Mouse (Mus musculus) monocyte, adult 2 months (primary cell): ENCODE results near the gene Trim2.

Experiments used
- DNase-seq, 2 experiments: peaks; one replicate each; pipeline ENCODE4 v3.0.0; 2022; ENCODE audit warnings: low spot score in 2 of 2, low read depth in 1 of 2

The Trim2 gene

DNA sequence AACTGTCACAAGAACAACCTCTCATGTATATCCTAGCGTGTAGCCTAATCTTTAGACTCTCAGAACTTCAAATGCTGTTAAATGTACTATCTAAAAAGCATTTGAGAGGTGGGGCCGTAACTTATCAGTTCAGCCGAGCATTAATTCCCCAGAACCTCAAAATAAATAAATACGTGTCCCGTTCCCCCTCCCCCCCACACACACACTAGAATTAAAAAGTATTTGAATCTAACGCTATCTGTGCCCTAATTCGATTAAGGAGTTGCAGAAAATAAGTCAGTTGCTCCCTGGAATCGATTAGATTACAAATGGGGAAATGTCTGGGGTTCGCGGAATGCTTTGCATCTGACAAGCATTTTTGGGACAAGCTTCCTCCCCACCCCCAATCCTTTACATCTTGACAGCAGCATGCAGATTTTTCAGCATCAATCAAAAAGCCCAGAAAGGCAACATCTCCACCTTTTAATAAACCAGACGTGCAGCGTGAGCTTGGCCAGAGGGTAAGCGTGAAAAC lies 48.1 kb downstream of the Trim2 start:
- DNase-seq: no peak

GRCm38 (mm10) chr3:84257989-84258517 lies 48.6 kb downstream of the Trim2 start:
- no peak for DNase-seq

GRCm38 (mm10) chr3:84254520-84254878 lies 52.2 kb downstream of the Trim2 start:
- no peak for DNase-seq

DNA sequence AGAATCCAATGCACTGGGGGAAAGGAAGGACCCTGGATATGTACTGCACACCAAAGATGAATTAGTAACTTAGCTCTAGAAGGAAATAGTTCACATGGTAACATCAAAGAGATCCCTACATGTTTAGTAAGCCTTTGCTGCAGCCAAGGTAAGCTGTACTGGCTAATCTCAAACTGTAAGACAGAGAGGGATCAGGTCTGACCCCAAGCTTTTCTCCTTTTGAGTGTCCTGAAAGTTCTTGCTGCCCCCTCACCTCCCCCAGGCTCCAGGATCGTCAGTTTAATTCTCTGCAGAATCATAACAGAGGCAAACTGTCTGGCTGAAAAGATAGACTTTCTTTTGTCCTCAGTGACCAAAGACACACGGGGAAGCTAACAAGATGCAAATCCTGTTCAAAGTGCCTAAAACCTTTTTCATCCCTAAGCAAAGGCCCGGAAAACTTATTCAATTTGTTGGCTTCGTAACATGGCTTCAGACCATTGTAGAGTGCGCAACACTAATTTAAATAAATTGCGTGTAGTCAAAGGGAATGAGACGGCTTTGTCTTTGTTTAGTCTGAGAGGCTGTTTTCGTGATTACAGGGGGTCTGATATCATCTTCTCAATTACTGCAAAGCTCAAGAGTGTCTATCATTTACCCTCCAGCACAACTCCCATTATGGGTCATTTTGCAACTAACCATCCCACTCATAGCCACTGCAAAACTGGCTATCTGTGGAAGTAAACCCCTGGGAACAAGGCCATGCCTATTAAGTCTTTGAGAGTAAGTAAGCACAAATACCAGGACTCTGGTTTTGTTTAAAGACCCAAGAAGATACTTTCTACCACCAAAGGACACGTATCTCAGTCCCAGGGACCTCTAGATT lies 52.8 kb downstream of the Trim2 start:
- DNase-seq: no peak

DNA sequence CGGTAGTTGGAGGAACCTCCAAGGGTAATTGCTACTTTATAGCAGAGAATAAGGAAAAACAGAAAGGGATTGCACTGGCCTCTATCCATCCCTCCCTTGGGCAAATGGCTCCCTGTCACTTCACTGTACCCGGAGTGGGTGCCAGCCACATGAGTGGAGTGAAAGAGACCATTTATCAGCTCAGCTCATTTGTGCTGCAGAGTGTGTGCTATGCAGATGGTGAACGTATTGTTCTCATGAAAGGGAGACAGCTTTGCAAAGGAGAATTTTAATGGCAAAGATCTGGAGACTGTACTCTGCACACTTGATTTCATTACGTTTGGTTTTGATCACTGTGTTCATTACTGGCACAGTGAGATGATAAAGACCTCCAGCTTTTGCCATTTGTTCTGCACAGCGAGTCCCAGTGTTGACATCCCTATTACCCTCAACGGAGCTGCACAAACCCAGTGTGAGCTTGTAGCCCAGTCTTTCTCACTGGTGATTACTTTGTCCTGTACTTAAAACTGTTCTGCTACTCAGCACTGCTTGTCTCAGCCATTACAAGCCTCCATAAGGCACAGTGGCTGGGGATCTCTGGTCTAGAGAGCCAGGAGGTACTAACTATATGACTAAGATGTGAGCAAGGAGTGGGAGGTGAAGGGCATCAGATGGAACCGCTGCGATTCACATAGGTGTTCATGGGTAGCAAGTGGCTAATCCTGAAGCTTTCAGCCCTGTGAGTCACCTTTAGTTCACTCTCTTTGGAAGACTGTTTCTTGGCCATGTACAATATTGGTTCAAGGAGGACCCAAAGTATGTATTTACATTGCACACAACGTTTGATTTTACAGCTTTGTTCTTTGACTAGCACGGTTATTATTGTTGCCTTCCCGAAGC lies 53.7 kb downstream of the Trim2 start:
- DNase-seq: no peak

DNA sequence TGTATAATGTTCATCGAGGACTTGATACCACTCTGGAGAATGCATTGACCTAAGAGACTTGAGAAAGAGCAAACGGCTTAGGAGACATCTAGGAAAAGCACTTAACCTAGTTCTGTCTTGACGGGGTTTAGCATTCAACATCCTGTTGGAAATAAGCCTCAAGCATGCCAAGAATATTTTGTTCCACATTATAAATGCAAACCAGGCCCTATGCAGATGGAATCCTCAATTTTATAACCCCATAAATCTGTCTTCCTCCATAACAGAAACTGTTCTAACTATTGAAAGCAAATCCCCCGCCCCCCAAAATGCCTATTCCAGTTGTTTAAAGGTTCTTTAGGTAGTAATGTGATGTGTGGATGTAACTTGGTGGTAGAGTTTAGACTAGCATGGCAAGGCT lies 55.0 kb downstream of the Trim2 start:
- no peak for DNase-seq

DNA sequence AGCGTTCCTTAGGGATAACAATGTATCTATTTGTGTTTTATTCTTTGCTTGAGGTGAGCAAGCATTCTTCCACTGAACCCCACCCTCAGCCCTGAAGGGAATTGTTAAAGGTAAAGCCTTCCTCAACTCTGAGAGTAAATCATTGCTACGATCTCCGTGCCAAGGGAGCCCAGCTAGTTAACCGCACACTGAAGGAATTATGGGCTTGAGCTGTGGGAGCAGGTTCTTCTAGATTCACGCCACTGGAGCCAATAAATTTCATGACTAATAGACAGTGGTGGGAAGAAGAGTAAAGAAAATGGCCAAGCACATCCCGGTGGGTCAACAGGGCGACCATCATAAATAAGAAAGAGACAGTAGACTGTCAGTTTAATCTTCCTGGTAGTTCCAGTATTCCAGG lies 56.4 kb downstream of the Trim2 start:
- no peak for DNase-seq

DNA sequence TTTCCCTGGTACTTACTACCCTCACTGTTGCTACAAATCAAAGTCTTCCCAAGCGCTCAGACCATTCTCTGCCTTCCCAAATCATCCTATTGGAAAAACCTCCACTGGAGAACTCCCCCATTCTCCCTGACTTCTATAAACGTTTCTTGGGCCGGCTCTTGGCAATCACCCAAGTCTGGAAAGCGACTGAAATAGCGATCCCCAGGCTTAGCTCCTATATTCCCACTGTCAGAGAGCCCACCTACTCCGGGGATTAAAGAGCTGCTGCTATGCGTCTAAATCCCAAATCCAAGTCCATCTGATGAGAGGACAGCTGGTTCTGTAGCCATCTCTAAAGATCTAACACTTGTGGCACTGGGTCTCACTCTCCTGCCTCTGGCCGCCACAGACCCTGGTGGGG lies 58.9 kb downstream of the Trim2 start:
- no peak for DNase-seq

GRCm38 (mm10) chr3:84246421-84246861 lies 60.2 kb downstream of the Trim2 start:
- no peak for DNase-seq

DNA sequence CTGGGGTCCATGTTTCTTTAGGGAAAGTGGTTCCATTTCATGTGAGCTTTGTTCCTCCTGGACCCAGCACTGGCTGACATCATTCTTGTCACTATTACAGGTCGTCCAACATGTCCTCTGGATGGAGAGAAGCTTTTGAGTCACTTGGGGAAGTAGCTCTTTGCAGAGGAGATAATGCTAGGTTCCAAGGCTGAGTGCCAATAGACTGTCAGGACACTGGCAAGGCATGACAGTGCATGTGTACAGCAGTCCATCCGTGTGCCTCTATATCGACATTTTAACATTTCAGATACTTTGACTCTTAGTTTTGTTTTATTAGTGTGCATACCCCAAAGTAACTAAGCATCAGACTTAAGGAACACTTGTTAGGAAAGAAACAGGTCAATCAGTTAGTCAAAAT lies 63.6 kb downstream of the Trim2 start:
- no peak for DNase-seq

DNA sequence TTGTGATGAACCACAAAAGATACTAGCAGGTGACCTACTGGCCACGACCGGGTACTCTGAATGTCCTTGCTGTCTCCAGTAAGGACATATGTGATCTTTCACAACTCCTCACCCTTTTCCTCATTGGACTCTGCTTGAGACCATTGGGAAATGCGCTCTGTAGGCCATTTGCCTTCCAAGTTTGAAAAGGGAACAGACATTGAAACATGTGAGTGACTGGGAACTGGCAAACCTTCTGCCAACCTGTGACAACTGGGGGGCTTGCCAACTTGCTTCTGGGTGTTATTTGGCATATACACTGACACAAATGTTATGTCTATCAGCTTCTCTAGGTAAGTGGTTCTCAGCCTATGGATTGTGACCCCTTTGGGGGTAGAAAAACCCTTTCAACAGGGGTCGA lies 64.2 kb downstream of the Trim2 start:
- no peak for DNase-seq

DNA sequence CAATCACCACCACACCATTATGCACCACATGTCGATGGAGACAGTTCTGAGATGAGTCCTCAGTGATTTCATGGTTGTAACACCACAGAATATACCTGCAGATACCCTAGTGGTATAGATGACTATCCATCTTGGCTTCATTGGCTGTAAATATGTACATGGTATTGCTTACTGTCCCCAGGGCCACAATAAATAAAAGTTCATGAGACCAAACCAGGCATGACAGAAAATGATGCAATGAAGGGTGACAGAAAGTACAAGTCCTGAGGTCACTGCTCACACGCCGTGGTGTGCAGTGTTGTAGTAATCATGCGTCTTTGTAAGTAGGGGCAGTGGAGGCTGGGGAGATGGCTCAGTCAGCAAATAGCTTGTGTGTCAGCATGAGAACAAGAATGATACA lies 65.6 kb downstream of the Trim2 start:
- no peak for DNase-seq

DNA sequence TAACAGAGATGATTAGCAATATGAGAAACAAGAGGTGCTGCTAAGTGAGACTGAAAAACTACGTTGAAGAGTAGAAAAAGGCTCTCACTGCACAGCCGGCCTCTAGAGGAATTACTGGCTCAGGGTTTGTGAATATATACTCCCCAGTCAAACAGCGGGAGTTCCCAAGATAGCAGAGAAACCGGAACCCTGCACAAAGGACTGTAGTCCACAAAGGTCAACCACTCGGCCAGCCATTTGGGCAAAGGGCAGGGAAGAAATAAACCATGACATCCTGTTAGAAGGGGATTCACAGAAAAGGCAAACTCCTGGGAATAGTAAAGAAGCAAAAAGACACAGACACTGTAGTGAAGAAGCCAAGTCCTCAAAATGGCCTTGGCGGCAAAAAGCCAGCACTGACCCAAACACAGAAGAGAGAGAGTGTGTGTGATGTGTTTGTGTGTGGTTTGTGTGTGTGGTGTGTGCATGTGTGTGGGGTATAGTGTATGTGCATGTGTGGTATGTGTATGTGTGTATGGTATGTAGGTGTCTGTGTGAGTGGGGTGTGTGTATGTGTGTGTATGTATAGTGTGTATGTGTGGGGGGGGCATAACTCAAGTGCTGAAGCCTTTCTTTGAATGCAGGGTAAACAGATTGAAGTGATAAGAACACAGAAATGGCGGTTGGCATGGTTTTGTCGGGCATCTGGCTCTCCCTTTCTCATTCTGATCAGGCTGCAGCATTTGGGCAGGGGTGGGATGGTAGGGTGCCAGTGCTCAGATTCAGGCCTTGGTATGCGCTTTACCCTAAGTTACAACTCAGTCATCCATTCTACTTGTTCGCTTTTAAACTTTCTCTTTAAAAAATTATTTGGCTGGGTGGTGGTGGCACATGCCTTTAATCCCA lies 71.0 kb downstream of the Trim2 start:
- DNase-seq: no peak

- no peak for DNase-seq
Observed at GRCm38 (mm10) chr3:84234562-84234961, 72.1 kb downstream of the Trim2 start.

DNA sequence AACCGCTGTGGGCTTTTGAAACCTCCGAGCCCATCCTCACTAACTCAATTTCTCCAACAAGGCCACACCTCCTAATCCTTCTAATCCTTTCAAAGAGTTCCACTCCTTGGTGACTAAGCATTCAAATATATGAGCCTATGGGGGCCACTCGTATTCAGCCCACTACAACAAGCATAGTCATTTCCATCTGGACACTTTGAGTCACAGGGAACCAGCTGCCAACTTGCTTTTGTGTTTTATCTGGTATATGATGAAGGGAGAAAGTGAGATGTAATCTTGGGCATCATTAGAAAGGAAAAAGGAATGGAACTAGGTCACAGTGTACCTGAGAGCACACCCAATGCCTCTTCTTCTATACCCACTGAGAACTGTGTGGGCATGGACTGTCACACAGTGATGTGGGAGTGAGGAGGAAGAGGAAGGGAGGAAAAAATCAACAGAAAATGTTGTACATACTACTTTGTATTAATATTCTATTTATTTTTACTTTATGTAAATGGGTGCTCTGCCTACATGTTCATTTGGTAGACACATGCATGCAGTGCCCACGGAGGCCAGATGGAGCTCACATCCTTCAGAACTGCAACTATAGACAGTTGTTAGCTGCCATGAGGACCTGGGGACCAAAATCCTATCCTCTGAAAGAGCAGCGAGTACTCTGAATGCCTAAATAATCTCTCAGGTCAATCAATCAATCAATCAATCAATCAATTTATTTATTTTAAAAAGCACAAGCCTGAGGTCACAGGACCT lies 72.8 kb downstream of the Trim2 start:
- DNase-seq: no peak

DNA sequence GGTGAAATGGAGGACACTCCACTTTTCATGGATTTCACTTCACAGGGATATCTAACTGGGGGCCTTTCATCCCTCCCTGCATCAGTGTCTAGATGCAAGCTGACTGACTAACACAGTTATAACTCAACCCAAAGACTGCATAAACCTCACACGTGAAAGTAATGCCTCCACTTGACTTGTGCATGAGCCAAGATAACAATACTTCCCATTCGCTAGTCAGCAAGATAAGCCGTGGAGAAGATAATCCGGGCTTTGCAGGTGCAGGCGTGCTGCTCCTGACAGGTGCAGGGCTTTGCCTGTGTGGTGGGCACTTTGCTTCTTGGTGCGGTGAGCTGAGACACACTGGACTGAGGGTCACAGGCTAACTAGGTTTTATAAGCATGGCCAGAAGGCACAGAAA lies 74.4 kb downstream of the Trim2 start:
- no peak for DNase-seq

DNA sequence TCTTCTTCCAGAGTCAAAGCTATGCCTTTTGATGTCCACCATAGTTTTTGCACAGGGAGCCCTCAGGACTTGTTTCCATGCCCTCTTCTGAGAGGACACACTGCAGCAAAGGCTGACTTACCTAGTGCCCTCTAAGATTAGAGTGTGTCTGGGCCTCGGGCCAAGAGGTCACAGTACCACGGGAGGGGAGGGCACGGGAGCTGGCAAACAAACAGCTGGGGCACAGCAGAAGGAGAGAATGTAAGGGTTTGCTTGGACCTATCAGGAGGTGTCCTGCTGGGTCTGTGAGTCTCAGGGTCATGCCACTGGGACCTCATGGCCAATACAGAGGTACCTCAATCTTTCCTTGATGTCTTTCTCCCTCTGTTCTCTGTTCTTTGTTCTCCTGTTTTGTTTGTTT lies 75.7 kb downstream of the Trim2 start:
- DNase-seq: no peak

DNA sequence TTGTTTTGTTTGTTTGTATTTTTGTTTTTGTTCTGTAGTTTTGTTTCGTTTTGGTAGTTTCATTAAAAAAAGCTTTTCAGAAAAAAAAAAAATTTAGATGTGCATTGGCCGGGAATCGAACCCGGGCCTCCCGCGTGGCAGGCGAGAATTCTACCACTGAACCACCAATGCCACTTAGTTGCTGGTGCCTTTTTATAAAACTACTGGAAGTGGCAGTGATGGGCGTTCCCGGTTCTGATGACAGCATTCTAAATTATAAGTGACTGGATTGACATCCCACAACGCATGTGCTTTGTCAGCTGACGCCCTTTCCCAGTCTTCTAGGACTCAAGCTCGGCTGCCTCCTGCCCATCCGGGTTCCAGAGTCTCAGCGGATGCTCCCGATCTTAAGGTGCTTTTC lies 77.8 kb downstream of the Trim2 start:
- peak in 1 of 2 experiments; percentile 36 for DNase-seq

DNA sequence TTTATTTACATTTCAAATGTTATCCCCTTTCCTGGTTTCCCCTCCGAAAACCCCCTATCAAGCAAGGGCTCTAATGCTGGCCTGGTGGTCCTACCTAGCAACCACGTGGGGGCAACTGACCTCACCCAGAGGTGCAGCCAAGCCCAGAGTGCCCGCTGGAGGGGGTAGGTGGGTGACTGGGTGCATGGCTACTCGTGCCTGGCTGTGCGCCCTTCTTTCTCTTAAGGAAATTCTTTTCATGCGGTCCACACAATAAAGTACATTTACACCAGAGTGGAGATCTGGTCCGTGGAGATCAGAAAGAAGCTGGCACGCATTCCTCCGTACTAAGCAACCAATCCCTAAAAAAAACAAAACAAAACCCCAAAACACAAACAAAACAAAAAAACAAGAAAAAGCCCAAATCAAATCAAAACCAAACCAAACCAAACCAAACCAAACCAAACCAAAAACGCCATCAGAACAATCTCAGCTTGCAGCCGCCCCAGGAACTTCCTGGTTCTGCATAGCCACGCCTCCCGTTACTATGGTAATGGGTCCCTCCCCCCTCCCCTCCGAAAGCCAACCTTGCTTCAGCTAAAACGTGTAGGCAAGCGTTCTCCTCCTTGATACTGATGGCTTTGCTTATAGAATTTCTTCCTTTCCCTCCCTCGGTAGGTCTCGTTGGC lies 78.3 kb downstream of the Trim2 start:
- DNase-seq: peak in 1 of 2 experiments; percentile 14

- no peak for DNase-seq
Observed at GRCm38 (mm10) chr3:84227628-84228027, 79.0 kb downstream of the Trim2 start.
